Comparison of ENCODE assay signal across 17 mouse cellular contexts in the genomic region with DNA sequence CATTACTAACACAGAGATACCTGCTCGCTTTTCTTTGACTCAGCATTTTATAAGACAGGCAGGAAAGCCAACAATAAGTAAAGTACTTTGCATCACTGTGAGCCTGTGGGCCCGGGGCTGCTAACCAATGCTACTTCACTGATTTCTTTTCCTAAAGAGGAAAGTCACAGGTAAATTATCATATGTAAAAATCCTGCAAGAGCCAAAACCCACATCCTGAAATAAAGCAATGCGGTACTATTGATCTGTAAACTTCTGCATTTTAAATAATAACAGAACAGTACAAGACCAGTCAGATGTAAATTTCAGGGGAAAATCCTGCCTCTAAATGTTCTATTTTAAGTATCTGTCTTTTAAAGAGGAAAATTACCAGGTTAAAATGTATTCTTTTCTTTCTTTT.
"Had no signal": no experiment of that assay in that cellular context is flagged by ENCODE, and none has a peak within 500 bp of the region (broad histone marks: within the 10 kb centered on the region; RNA-seq: fewer than 3 reads in every experiment).

No protein-coding gene starts in this region.

- H3K4me1 ChIP-seq: liver, embryonic 15.5 days; lung, embryonic 15.5 days; midbrain, embryonic 10.5 days; midbrain, embryonic 12.5 days; neural tube, embryonic 13.5 days; stomach, embryonic 15.5 days had no signal

- DNase-seq: liver, postnatal 0 days; lung, adult 2 months; lung, postnatal 10 days; lung, postnatal 4 days; midbrain, embryonic 14.5 days; right cerebral cortex, postnatal 14 days; thymus, adult 2 months; thymus, postnatal 25 days; thymus, postnatal 4 days had no signal

- H3K9me3 ChIP-seq: liver, embryonic 15.5 days; lung, embryonic 15.5 days; midbrain, embryonic 10.5 days; midbrain, embryonic 12.5 days; neural tube, embryonic 13.5 days; stomach, embryonic 15.5 days had no signal

- H3K9ac ChIP-seq: liver, embryonic 15.5 days; liver, postnatal 0 days; lung, embryonic 15.5 days; midbrain, embryonic 12.5 days; neural tube, embryonic 13.5 days; stomach, embryonic 15.5 days had no signal

- H3K36me3 ChIP-seq: liver, embryonic 15.5 days; lung, embryonic 15.5 days; midbrain, embryonic 10.5 days; midbrain, embryonic 12.5 days; neural tube, embryonic 13.5 days; stomach, embryonic 15.5 days had no signal

- H3K4me3 ChIP-seq: liver, embryonic 15.5 days; lung, embryonic 15.5 days; midbrain, embryonic 10.5 days; midbrain, embryonic 12.5 days; myocyte; neural tube, embryonic 13.5 days; stomach, embryonic 15.5 days had no signal

- H3K27me3 ChIP-seq: liver, embryonic 15.5 days; lung, embryonic 15.5 days; midbrain, embryonic 12.5 days; neural tube, embryonic 13.5 days; stomach, embryonic 15.5 days had no signal

- H3K27ac ChIP-seq: liver, embryonic 15.5 days; lung, embryonic 15.5 days; midbrain, embryonic 10.5 days; midbrain, embryonic 12.5 days; neural tube, embryonic 13.5 days; stomach, embryonic 15.5 days; stomach, postnatal 0 days had no signal
